Mouse (Mus musculus): ENCODE data around the gene Rnf145.
A peak's percentile ranks its signal among the peaks of the same experiment; 100 is the strongest.

The Rnf145 gene

DNA sequence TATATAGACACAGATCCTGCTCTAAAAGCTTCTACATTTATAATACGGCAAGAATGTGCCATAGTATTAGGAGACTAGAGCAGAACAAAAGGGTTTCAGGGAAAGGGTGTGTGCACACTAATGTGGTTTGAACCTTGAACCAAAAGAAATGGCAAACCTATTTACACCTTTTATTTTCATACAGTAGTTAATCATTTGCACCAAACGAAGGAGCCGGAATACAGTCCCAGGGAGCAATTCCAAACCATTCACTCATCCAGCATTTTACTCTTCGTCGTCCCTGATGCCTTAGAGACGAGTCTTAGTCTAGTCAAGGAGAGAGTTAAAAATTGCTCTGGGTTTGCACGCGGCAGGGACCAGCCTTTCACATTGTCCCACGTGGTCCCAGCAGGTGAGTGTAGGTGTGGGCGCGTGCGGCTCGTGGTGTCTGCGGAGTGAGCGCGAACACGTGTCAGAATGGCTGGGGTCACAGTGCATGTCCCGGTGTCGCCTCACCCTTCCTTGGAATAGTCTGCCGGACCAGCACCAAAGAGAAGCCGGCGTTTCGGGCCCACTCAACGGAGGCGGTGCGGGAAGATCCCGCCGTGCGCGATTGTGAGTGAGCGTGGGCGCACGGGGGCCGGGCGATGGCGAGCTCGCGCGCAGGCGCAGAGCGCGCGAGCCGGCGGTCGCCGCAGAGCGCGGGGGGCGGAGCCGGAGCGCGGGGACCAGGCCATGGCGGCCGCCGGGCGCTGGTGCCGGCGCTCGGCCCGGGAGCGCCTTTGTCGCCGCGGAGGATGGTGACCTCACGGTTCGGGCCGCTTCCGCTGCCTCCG lies at the start of gene Rnf145:
TSS of gene Rnf145 (plus strand) at position 684 of the 815 bp plus-strand sequence.
- no peak for DNase-seq (ENCODE audit: low read depth, low spot score)

DNA sequence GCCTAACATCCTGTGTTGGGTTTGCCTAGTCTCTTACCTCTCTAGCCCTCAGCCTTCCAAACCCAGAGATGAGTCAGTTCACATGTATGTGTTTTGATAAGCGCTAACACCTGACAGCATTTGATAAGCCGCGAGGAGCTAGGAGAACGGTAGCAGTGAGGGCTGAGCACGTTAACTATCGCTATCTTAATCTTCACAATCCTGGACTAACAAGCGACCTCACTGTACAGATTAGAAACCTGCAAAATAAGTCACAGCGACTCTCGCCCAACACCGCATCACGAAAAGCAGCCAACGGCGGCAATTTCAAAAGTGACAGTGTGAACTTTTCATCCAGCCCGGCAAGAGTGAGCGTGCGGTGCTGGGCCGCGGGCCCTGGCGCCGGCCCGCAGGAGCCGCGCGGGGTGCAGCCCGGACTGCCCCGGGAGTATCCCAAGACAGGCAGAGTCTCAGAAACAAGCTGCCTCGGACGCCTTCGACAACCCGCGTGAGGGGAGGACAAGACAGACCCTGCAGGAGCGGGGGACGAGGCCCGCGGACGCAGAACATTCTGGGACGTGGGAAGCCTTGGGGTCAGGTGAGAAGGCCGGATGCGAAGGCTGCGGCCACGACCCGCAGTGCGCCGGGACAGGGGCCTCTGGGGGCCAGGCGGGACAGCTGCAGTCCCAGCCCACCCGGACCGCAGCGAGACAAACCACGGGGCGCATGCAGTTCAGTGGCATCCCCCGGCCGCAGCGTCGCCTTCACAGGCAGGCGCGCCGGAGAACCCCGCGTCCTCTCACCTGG lies 48.9 kb upstream of the Rnf145 start:
- DNase-seq (ENCODE audit: low read depth, low spot score): peak; percentile 80

- DNase-seq (ENCODE audit: low read depth, low spot score): peak; percentile 80
Measured at GRCm38 (mm10) chr11:44470432-44471336, 48.1 kb upstream of the Rnf145 start, which contains the start of gene Ublcp1. Ublcp1 (minus strand) TSS chr11:44470498.

GRCm38 (mm10) chr11:44471337-44471995 lies 47.3 kb upstream of the Rnf145 start:
- no peak for DNase-seq (ENCODE audit: low read depth, low spot score)

DNA sequence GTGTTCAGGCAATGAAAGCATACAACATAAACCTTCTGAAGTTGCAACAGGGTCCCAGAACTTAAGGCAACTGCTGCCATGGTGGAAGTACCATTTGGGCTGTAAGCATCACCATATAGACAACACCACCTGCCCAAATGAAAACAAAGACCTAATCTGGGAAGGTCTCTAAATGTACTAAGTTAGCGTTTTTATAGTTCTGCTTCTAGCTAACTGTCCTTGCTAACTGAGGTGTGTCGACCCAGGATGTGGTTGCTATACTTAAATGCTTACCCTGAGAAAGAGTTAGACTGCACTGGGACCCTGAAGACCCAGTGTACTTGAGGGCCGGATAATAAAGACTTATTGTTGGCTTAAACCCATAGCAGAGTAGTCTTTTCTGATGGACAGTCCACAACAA lies 43.3 kb upstream of the Rnf145 start:
- DNase-seq (ENCODE audit: low read depth, low spot score): no peak

DNA sequence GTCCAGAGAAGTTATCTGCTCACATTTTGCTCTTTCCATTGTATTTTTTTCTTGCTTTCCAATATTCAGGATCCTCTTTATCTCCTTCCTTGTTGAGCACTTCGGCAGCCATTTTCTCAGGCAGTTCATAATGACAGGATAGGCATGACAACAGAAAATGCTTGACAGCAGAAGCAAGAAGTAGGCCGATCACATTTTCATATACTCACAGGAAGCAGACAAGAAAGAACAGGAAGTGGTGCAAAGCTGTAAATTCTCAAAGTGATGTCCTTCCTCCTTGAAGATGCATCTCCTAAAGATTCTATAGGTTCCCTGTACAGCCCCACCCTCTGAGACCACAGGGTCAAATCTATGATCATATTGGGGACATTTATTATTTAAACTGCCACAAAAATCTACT lies 42.3 kb upstream of the Rnf145 start:
- no peak for DNase-seq (ENCODE audit: low read depth, low spot score)

GRCm38 (mm10) chr11:44478382-44478781 lies 40.4 kb upstream of the Rnf145 start:
- no peak for DNase-seq (ENCODE audit: low read depth, low spot score)

- no peak for DNase-seq (ENCODE audit: low read depth, low spot score)
Measured at GRCm38 (mm10) chr11:44480246-44480645, 38.5 kb upstream of the Rnf145 start.

DNA sequence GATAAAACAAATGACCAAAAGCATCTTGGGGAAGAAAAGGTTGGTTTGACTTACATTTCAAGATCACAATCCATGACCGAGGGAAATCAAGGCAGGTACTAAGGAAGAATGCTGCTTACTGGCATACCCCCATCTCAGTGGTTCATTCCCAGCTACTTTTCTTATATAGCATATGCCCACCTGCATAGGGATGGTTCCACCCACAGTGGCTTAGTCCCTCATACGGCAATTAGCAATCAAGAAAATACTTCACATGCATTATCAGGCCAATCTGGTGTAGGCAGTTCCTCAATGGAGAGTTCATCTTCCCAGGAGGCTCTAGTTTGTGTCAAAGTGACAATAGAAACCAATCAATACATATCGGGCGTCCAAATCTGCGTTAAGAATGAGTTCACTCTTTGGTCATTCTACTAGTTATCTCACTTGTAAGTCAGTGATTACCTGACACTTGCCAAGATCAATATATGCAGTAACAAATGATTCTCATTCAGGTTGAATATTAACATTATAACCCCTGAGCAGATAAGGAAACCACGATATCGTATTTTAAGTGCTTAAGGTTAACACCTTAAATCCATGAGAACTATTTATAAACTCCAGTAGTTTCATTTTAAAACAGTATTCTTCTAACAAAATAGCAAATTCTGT lies 33.6 kb upstream of the Rnf145 start:
- DNase-seq (ENCODE audit: low read depth, low spot score): no peak

- DNase-seq (ENCODE audit: low read depth, low spot score): no peak
Measured at GRCm38 (mm10) chr11:44489117-44489516, 29.6 kb upstream of the Rnf145 start.

GRCm38 (mm10) chr11:44494643-44495323 lies 24.0 kb upstream of the Rnf145 start:
- DNase-seq (ENCODE audit: low read depth, low spot score): no peak

GRCm38 (mm10) chr11:44496217-44496616 lies 22.5 kb upstream of the Rnf145 start:
- DNase-seq (ENCODE audit: low read depth, low spot score): no peak

DNA sequence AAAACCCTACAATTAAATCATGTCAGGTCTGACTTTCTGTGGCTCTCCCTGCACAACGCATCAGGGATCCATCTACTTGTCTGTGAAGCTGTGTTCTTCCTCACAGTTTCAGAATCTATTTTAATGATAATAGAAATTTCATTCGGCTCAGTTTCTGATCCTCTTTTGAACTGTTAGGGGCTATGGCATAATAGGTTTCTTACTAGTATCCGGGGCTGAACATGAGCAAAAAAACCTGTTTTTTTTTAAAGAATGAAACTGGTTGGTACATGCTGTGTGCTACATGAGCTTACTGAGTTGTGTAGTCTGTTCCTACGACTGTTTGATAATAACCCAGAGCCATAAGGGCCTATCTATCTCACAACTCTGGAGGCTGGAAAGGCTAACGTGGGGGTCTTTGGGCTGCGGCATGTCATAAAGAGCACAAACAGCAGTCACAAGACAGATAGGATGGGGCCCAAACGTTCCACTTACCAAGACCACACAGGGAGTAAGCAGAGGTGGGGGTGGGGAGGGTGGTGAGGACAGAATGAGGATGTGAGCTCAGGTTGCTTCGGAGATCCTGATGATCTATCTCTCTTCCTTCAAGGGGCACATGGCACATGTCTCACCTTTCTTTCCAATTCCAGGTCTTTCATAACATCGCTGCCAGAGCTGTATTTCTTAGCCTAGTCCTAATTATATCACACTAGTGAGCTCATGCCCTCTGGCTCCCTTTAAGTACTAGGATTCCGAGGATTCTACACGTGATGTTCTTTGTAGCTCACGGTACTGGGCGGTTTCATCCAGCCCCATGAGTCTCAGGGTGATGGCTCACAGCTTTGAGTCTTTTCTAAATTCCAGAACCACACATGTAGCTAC lies 20.1 kb upstream of the Rnf145 start:
- no peak for DNase-seq (ENCODE audit: low read depth, low spot score)

- DNase-seq (ENCODE audit: low read depth, low spot score): no peak
Measured at GRCm38 (mm10) chr11:44500966-44501365, 17.8 kb upstream of the Rnf145 start.

DNA sequence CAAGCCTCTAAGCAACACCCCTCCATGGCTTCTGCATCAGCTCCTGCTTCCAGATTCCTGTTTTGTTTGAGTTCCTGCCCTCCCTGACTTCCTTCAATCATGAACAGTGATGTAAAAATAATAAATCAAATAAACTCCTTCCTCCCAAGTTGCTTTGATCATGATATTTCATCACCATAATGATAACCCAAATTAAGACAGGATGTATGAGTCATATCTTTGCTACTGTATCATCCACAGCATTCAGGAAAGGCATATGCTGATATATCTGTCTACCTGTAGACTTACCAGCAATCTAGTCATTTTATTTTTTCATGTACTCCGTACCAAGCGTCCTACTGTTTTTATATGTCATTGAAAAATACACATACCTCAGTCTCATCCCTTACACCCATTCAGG lies 17.3 kb upstream of the Rnf145 start:
- no peak for DNase-seq (ENCODE audit: low read depth, low spot score)

DNA sequence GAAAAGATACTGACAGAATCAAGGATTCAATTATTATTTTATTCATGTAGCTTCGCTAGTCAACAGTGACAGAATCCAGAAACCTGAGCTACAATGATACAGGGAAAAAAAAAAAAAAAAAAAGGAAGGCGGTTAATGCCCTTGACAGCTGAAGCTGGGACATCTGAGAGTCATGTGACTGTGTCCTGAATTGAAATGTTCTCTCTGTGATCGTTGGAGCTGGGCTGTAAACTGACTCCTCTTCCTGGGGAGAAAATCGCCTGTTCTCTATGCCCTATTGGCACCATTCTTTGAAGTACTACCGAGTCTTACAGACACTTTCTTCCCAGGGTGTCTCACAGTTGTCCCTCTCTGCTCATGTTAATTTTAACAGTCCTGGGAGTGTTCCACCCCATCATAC lies 15.8 kb upstream of the Rnf145 start:
- DNase-seq (ENCODE audit: low read depth, low spot score): no peak

DNA sequence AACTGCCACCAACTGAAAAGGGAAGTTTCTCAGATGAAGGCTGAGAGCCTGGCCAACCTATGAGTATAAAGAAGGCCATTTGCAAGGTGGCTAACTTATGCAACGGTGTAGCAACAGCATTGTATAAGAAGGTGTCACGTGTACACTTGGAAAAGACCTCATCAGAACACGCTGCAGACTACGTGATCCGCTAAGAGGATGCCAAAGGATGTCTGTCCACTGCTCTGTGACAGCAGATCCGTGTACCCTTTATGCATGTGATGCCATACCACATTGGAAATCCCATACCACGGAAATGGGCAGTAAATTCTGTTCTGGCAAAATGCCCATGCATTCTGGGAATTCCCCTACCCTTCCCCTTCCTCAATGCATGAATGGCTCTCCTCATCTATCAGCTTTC lies 14.6 kb upstream of the Rnf145 start:
- DNase-seq (ENCODE audit: low read depth, low spot score): no peak

DNA sequence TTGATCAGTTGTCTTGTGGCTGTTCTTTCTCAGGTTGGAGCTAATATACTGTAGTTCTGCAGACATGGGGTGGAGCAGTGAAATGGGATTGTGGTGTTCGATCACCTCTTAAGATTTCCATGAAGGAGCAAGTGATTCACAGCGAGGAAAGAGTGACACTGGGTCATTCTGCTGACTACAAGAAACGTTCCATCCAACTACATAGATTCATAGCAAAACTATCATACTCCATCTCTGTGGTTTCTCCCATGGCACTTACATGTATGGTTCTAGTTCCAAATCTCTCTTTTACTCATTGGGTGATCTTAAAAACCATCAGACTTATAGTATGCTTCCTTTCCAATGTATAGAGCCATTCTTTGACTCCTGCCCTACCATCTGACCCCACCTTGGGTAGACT lies 14.0 kb upstream of the Rnf145 start:
- DNase-seq (ENCODE audit: low read depth, low spot score): no peak

DNA sequence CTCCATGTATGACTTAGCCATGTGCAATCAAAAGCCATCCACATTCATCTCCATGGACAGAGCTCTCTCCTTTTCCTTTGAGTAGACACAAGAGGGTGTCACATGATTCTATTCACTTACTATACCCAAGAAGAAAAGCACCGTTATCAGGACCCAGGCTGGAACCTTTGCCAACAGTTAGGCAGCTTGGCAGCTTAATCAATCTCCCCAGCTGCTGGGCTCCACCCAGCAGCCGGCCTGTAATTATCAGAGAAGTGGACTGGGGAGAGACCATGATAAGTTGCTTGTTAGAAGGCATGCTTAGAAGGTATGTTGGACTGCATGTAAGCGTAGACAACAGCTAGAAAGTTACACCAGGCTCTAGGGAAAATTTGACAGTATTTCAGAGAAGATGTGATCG lies 9.9 kb upstream of the Rnf145 start:
- DNase-seq (ENCODE audit: low read depth, low spot score): peak; percentile 85

Measured in c-Kit-negative CD71-positive TER-119-positive erythroid progenitor cells, embryonic 14.5 days (primary cell).